Mouse (Mus musculus): ENCODE measurements around the gene Hexdc.

DNA sequence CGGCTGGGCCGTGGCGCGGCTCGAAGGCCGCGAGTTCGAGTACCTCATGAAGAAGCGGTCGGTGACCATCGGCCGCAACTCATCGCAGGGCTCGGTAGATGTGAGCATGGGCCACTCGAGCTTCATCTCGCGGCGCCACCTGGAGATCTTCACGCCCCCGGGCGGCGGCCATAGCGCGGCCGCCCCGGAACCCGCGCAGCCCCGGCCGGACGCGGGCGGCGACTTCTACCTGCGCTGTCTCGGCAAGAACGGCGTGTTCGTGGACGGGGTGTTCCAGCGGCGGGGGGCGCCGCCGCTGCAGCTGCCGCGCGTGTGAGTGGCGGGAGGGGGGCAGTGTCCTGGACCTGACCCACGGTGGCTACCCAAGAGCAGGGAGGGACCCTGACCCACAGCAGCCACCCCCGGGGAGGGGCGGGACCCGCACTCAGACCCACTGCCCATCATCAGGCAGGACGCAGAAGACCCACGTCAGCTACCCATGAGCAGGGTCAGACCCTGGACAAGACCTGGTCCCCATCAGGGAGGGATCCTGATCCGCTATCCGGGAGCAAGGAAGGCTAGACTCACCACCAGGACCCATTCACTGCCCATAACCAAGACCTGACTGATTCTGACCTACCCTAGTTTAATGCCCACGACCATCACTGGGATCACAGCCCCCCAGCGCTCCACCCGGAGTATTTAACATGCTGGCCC, 56.1 kb downstream of the Hexdc start:
- TF ChIP-seq CTCF (IDR thresholded peaks at IDR 0.05; ENCODE audit: insufficient read depth, low read depth, low read length) (no peak), POLR2A (IDR thresholded peaks at IDR 0.05; ENCODE audit: insufficient read depth, low read depth, low read length) (no peak)

Data from olfactory bulb, adult 2 months (tissue).